Mouse (Mus musculus): ENCODE measurements at regions not wholly inside any gene's neighbourhood (a gene's known extent, or its start where the extent isn't known, plus 50 kb on each side); places are given as distances from the start of the nearest gene placed in this dataset.
A peak's percentile ranks its signal among the peaks of the same experiment; 100 is the strongest.
"Not testable (repeated sequence)": the region's sequence is repeated elsewhere in the genome, so short reads cannot be mapped to it uniquely, and the experiment has no call there.

GRCm38 (mm10) chr3:18557201-18557600 is 609.0 kb downstream of the Cypt12 start:
- Histone ChIP-seq H3K36me3 (no peaks in the 10 kb centered on the region), H3K9ac (no peak overlapping the region), H3K4me1 (no peaks in the 10 kb centered on the region), H3K27me3 (no peaks in the 10 kb centered on the region), H3K4me3 (no peak overlapping the region), H3K27ac (no peak overlapping the region), H3K9me3 (no peaks in the 10 kb centered on the region), H3K4me2 (no peak overlapping the region)
- 93% methylated on average over 2 of the region's 2 CpGs for WGBS
- ATAC-seq (ENCODE audit: insufficient number of reproducible peaks, insufficient read depth, low FRiP score, low TSS enrichment, low read depth) = no peak

GRCm38 (mm10) chr3:18560282-18560785 is 612.1 kb downstream of the Cypt12 start:
- no peaks in the 10 kb centered on the region for H3K36me3 ChIP-seq
- H3K9me3 ChIP-seq = no peaks in the 10 kb centered on the region
- H3K4me2 ChIP-seq = no peak overlapping the region
- no peak overlapping the region for H3K4me3 ChIP-seq
- H3K27me3 ChIP-seq = no peaks in the 10 kb centered on the region
- WGBS = 63% methylated on average over 4 of the region's 4 CpGs
- H3K4me1 ChIP-seq = no peaks in the 10 kb centered on the region
- no peak for ATAC-seq (ENCODE audit: insufficient number of reproducible peaks, insufficient read depth, low FRiP score, low TSS enrichment, low read depth)
- no peak overlapping the region for H3K27ac ChIP-seq
- peak overlapping the region; percentile 21; the same call in 1 of the 2 replicates for H3K9ac ChIP-seq

GRCm38 (mm10) chr3:18580911-18581626 is 632.9 kb downstream of the Cypt12 start:
- not testable (repeated sequence) for H3K4me2 ChIP-seq; ATAC-seq (ENCODE audit: insufficient number of reproducible peaks, insufficient read depth, low FRiP score, low TSS enrichment, low read depth); H3K27ac ChIP-seq; H3K9me3 ChIP-seq; H3K27me3 ChIP-seq; H3K36me3 ChIP-seq; H3K9ac ChIP-seq; H3K4me3 ChIP-seq; H3K4me1 ChIP-seq
- 67% methylated on average over 12 of the region's 12 CpGs for WGBS

GRCm38 (mm10) chr3:18620608-18621007 is 672.4 kb downstream of the Cypt12 start:
- ATAC-seq (ENCODE audit: insufficient number of reproducible peaks, insufficient read depth, low FRiP score, low TSS enrichment, low read depth) = no peak
- H3K4me3 ChIP-seq = no peak overlapping the region
- H3K4me1 ChIP-seq = peaks cover 23% of the 10 kb centered on the region
- H3K36me3 ChIP-seq = no peaks in the 10 kb centered on the region
- no peak overlapping the region for H3K27ac ChIP-seq
- H3K9me3 ChIP-seq = no peaks in the 10 kb centered on the region
- no peak overlapping the region for H3K9ac ChIP-seq
- H3K27me3 ChIP-seq = no peaks in the 10 kb centered on the region
- no peak overlapping the region for H3K4me2 ChIP-seq
- 32% methylated on average over 7 of the region's 7 CpGs for WGBS

- H3K27me3 ChIP-seq = peaks cover 12% of the 10 kb centered on the region; the same call in 1 of the 2 replicates
- no peak overlapping the region for H3K9ac ChIP-seq
- peak; percentile 66 for ATAC-seq (ENCODE audit: insufficient number of reproducible peaks, insufficient read depth, low FRiP score, low TSS enrichment, low read depth)
- H3K9me3 ChIP-seq = no peaks in the 10 kb centered on the region
- peaks cover 29% of the 10 kb centered on the region for H3K4me1 ChIP-seq
- no peaks in the 10 kb centered on the region for H3K36me3 ChIP-seq
- 3% methylated on average over 4 of the region's 4 CpGs for WGBS
- peak overlapping the region; percentile 64 for H3K4me2 ChIP-seq
- H3K27ac ChIP-seq = peak overlapping the region; percentile 74
- no peak overlapping the region for H3K4me3 ChIP-seq
Observed at GRCm38 (mm10) chr3:18623831-18624304, 675.7 kb downstream of the Cypt12 start.

GRCm38 (mm10) chr3:18624381-18625145 is 676.4 kb downstream of the Cypt12 start:
- ATAC-seq (ENCODE audit: insufficient number of reproducible peaks, insufficient read depth, low FRiP score, low TSS enrichment, low read depth) = no peak
- H3K4me1 ChIP-seq = peaks cover 29% of the 10 kb centered on the region
- no peaks in the 10 kb centered on the region for H3K36me3 ChIP-seq
- H3K4me2 ChIP-seq = peak overlapping the region; percentile 64
- peak overlapping the region; percentile 39 for H3K4me3 ChIP-seq
- WGBS = 4% methylated on average over 10 of the region's 10 CpGs
- H3K9ac ChIP-seq = peak overlapping the region; percentile 58; the same call in 1 of the 2 replicates
- peaks cover 12% of the 10 kb centered on the region; the same call in 1 of the 2 replicates for H3K27me3 ChIP-seq
- H3K27ac ChIP-seq = peak overlapping the region; percentile 74
- no peaks in the 10 kb centered on the region for H3K9me3 ChIP-seq

- peaks cover 12% of the 10 kb centered on the region; the same call in 1 of the 2 replicates for H3K27me3 ChIP-seq
- ATAC-seq (ENCODE audit: insufficient number of reproducible peaks, insufficient read depth, low FRiP score, low TSS enrichment, low read depth) = peak; percentile 59
- peak overlapping the region; percentile 59 for H3K9ac ChIP-seq
- peak overlapping the region; percentile 39 for H3K4me3 ChIP-seq
- H3K9me3 ChIP-seq = no peaks in the 10 kb centered on the region
- 1% methylated on average over 32 of the region's 32 CpGs for WGBS
- H3K36me3 ChIP-seq = no peaks in the 10 kb centered on the region
- H3K4me1 ChIP-seq = peaks cover 29% of the 10 kb centered on the region
- peak overlapping the region; percentile 74; the same call in 1 of the 2 replicates for H3K27ac ChIP-seq
- H3K4me2 ChIP-seq = peak overlapping the region; percentile 64
Observed at GRCm38 (mm10) chr3:18625395-18626328, 677.5 kb downstream of the Cypt12 start.

- Histone ChIP-seq H3K27ac (no peak overlapping the region), H3K4me1 (peaks cover 29% of the 10 kb centered on the region), H3K36me3 (no peaks in the 10 kb centered on the region), H3K4me3 (no peak overlapping the region), H3K9ac (no peak overlapping the region), H3K27me3 (peaks cover 12% of the 10 kb centered on the region; the same call in 1 of the 2 replicates), H3K9me3 (no peaks in the 10 kb centered on the region), H3K4me2 (peak overlapping the region; percentile 64)
- WGBS = 37% methylated on average over 6 of the region's 6 CpGs
- no peak for ATAC-seq (ENCODE audit: insufficient number of reproducible peaks, insufficient read depth, low FRiP score, low TSS enrichment, low read depth)
Observed at GRCm38 (mm10) chr3:18626375-18626774, 678.2 kb downstream of the Cypt12 start.

GRCm38 (mm10) chr3:18626820-18627219 is 678.6 kb downstream of the Cypt12 start:
- Histone ChIP-seq H3K27me3 (peaks cover 12% of the 10 kb centered on the region; the same call in 1 of the 2 replicates), H3K9me3 (no peaks in the 10 kb centered on the region), H3K4me3 (no peak overlapping the region), H3K9ac (no peak overlapping the region), H3K27ac (no peak overlapping the region), H3K4me1 (peaks cover 29% of the 10 kb centered on the region), H3K36me3 (no peaks in the 10 kb centered on the region), H3K4me2 (no peak overlapping the region)
- 58% methylated on average over 2 of the region's 2 CpGs for WGBS
- ATAC-seq (ENCODE audit: insufficient number of reproducible peaks, insufficient read depth, low FRiP score, low TSS enrichment, low read depth) = no peak

- H3K9me3 ChIP-seq = no peaks in the 10 kb centered on the region
- H3K27ac ChIP-seq = no peak overlapping the region
- H3K9ac ChIP-seq = no peak overlapping the region
- WGBS = 95% methylated on average over 2 of the region's 2 CpGs
- H3K36me3 ChIP-seq = no peaks in the 10 kb centered on the region
- no peak for ATAC-seq (ENCODE audit: insufficient number of reproducible peaks, insufficient read depth, low FRiP score, low TSS enrichment, low read depth)
- no peak overlapping the region for H3K4me3 ChIP-seq
- H3K4me1 ChIP-seq = peaks cover 20% of the 10 kb centered on the region
- peaks cover 12% of the 10 kb centered on the region; the same call in 1 of the 2 replicates for H3K27me3 ChIP-seq
- H3K4me2 ChIP-seq = no peak overlapping the region
Observed at GRCm38 (mm10) chr3:18629233-18629632, 681.0 kb downstream of the Cypt12 start.

GRCm38 (mm10) chr3:18631601-18632000 is 683.4 kb downstream of the Cypt12 start:
- H3K9ac ChIP-seq = no peak overlapping the region
- WGBS = 89% methylated on average over 1 of the region's 1 CpGs
- H3K4me1 ChIP-seq = no peaks in the 10 kb centered on the region
- H3K27ac ChIP-seq = no peak overlapping the region
- no peaks in the 10 kb centered on the region for H3K36me3 ChIP-seq
- H3K4me2 ChIP-seq = no peak overlapping the region
- H3K9me3 ChIP-seq = no peaks in the 10 kb centered on the region
- no peak overlapping the region for H3K4me3 ChIP-seq
- H3K27me3 ChIP-seq = peaks cover 8% of the 10 kb centered on the region; the same call in 1 of the 2 replicates
- no peak for ATAC-seq (ENCODE audit: insufficient number of reproducible peaks, insufficient read depth, low FRiP score, low TSS enrichment, low read depth)
